Mouse (Mus musculus) CH12.LX (cell line): ENCODE measurements around the gene S100a16. TPM values are rescaled to one million over a fixed set of nuclear protein-coding genes. Genes with fewer than 3 reads are reported as not detected.

Source experiments
- DNase-seq: peaks from one replicate; pipeline ENCODE4 v3.0.0-alpha.2; 2013; ENCODE audit errors: extremely low read depth
- H3K27ac ChIP-seq: 2 replicates; pipeline ENCODE4 v1.5.1; 2012; ENCODE audit warnings: low read depth, mild to moderate bottlenecking, control low read depth, moderate library complexity; ENCODE audit not compliant: insufficient read depth
- H3K27me3 ChIP-seq: replicated peaks from 2 replicates; pipeline ENCODE3; 2012; ENCODE audit warnings: inconsistent platforms
- H3K36me3 ChIP-seq, 2 experiments: replicated peaks in 1 of 2; 2 replicates each; pipeline versions ENCODE3 to v1.6.1; 2012; ENCODE audit warnings: inconsistent platforms in 1 of 2, low read length in 1 of 2, mild to moderate bottlenecking in 1 of 2, mixed read lengths in 1 of 2, moderate library complexity in 1 of 2; ENCODE audit not compliant: control insufficient read depth in 1 of 2, insufficient read depth in 1 of 2
- H3K4me1 ChIP-seq, 2 experiments: 2 replicates each; pipeline ENCODE4 v1.6.1; 2012; ENCODE audit warnings: inconsistent platforms in 1 of 2, moderate library complexity in 1 of 2; ENCODE audit not compliant: insufficient read depth in 2 of 2, control insufficient read depth in 1 of 2
- H3K4me2 ChIP-seq: 2 replicates; pipeline ENCODE4 v1.6.1; 2012; ENCODE audit warnings: low read depth, mild to moderate bottlenecking, control low read depth; ENCODE audit not compliant: poor library complexity, insufficient read depth, severe bottlenecking
- H3K4me3 ChIP-seq, 3 experiments: fragments of 150-350 bp in 1 of 3; sonication (generic) in 1 of 3; replicated peaks in 1 of 3; 2 replicates each; pipeline versions ENCODE3 to v1.5.1; 2011 to 2012; ENCODE audit warnings: low read depth in 2 of 3, low read length in 2 of 3, mild to moderate bottlenecking in 2 of 3, moderate library complexity in 2 of 3, control low read depth in 1 of 3, improper control_type of control experiment in 1 of 3, inconsistent platforms in 1 of 3, mixed read lengths in 1 of 3; ENCODE audit not compliant: poor library complexity in 1 of 3
- H3K79me2 ChIP-seq: replicated peaks from 2 replicates; pipeline ENCODE4 v1.6.1; 2012; ENCODE audit warnings: mild to moderate bottlenecking, moderate library complexity; ENCODE audit not compliant: control insufficient read depth, poor library complexity, insufficient read depth, severe bottlenecking; ENCODE audit errors: extremely low read depth
- H3K9ac ChIP-seq: 2 replicates; pipeline ENCODE4 v1.6.1; 2012; ENCODE audit warnings: low read depth, mild to moderate bottlenecking, control low read depth, moderate library complexity; ENCODE audit not compliant: insufficient read depth
- H3K9me3 ChIP-seq: replicated peaks from 2 replicates; pipeline ENCODE3; 2012; ENCODE audit warnings: low read length, inconsistent platforms, mixed read lengths
- BHLHE40 ChIP-seq: IDR thresholded peaks from 2 replicates; pipeline ENCODE4 v1.6.1; 2011; ENCODE audit warnings: mild to moderate bottlenecking, low read depth, low read length, improper control_type of control experiment
- CHD2 ChIP-seq: IDR thresholded peaks from 2 replicates; pipeline ENCODE4 v1.6.1; 2011; ENCODE audit warnings: low read length, improper control_type of control experiment
- CTCF ChIP-seq, 2 experiments: IDR thresholded peaks in 1 of 2; conservative IDR thresholded peaks in 1 of 2; 2 replicates each; pipeline ENCODE4 v1.5.1; 2011 to 2012; ENCODE audit warnings: low read depth in 2 of 2, low read length in 2 of 2, improper control_type of control experiment in 1 of 2, inconsistent platforms in 1 of 2, mild to moderate bottlenecking in 1 of 2, moderate library complexity in 1 of 2
- E2F4 ChIP-seq: IDR thresholded peaks from 2 replicates; pipeline ENCODE4 v1.6.1; 2011; ENCODE audit warnings: low read depth, low read length, improper control_type of control experiment; ENCODE audit not compliant: insufficient replicate concordance
- ELF1 ChIP-seq: IDR thresholded peaks from 2 replicates; pipeline ENCODE4 v1.6.1; 2014; ENCODE audit warnings: low read depth, mild to moderate bottlenecking, inconsistent platforms, low read length, improper control_type of control experiment
- ETS1 ChIP-seq: conservative IDR thresholded peaks from 2 replicates; pipeline ENCODE4 v1.6.1; 2012; ENCODE audit warnings: low read depth, mild to moderate bottlenecking, inconsistent platforms, low read length, improper control_type of control experiment, moderate library complexity
- HCFC1 ChIP-seq: IDR thresholded peaks from 2 replicates; pipeline ENCODE4 v1.6.1; 2012; ENCODE audit warnings: low read depth, mild to moderate bottlenecking, inconsistent platforms, low read length, improper control_type of control experiment
- IRF4 ChIP-seq: IDR thresholded peaks from 2 replicates; pipeline ENCODE4 v1.6.1; 2014; ENCODE audit warnings: low read depth, mild to moderate bottlenecking, inconsistent platforms, low read length, improper control_type of control experiment
- KAT2A ChIP-seq: IDR thresholded peaks from 2 replicates; pipeline ENCODE4 v1.6.1; 2012; ENCODE audit warnings: low read length, improper control_type of control experiment, inconsistent platforms; ENCODE audit not compliant: insufficient replicate concordance
- MAX ChIP-seq: IDR thresholded peaks from 2 replicates; pipeline ENCODE4 v1.6.1; 2011; ENCODE audit warnings: low read length, improper control_type of control experiment
- MAZ ChIP-seq: IDR thresholded peaks from 2 replicates; pipeline ENCODE4 v1.6.1; 2012; ENCODE audit warnings: low read depth, mild to moderate bottlenecking, inconsistent platforms, low read length, improper control_type of control experiment, moderate library complexity
- MEF2A ChIP-seq: IDR thresholded peaks from 2 replicates; pipeline ENCODE4 v1.6.1; 2014; ENCODE audit warnings: low read depth, mild to moderate bottlenecking, inconsistent platforms, low read length, improper control_type of control experiment, borderline replicate concordance
- MYC ChIP-seq: IDR thresholded peaks from 2 replicates; pipeline ENCODE4 v1.6.1; 2011; ENCODE audit warnings: low read depth, mild to moderate bottlenecking, improper control_type of control experiment, low read length
- NELFE ChIP-seq: IDR thresholded peaks from 2 replicates; pipeline ENCODE4 v1.6.1; 2011; ENCODE audit warnings: low read depth, low read length, improper control_type of control experiment
- NRF1 ChIP-seq: IDR thresholded peaks from 2 replicates; pipeline ENCODE4 v1.6.1; 2014; ENCODE audit warnings: low read depth, mild to moderate bottlenecking, inconsistent platforms, low read length, improper control_type of control experiment, moderate library complexity
- PAX5 ChIP-seq: IDR thresholded peaks from 2 replicates; pipeline ENCODE4 v1.6.1; 2012; ENCODE audit warnings: low read length, inconsistent platforms, mixed read lengths
- POLR2A ChIP-seq: IDR thresholded peaks from 2 replicates; pipeline ENCODE4 v1.6.1; 2011; ENCODE audit warnings: low read depth, mild to moderate bottlenecking, improper control_type of control experiment, low read length
- POLR2AphosphoS2 ChIP-seq: IDR thresholded peaks from 2 replicates; pipeline ENCODE4 v1.6.1; 2011; ENCODE audit warnings: low read depth, low read length, improper control_type of control experiment
- RCOR1 ChIP-seq: conservative IDR thresholded peaks from 2 replicates; pipeline ENCODE4 v1.6.1; 2012; ENCODE audit warnings: low read depth, mild to moderate bottlenecking, inconsistent platforms, low read length, improper control_type of control experiment
- SIN3A ChIP-seq: IDR thresholded peaks from 2 replicates; pipeline ENCODE4 v1.6.1; 2012; ENCODE audit warnings: low read length, improper control_type of control experiment, inconsistent platforms
- SMC3 ChIP-seq: IDR thresholded peaks from 2 replicates; pipeline ENCODE4 v1.6.1; 2011; ENCODE audit warnings: low read depth, low read length, improper control_type of control experiment
- TBP ChIP-seq: conservative IDR thresholded peaks from 2 replicates; pipeline ENCODE4 v1.6.1; 2011; ENCODE audit warnings: low read depth, low read length, improper control_type of control experiment
- TCF12 ChIP-seq: IDR thresholded peaks from 2 replicates; pipeline ENCODE4 v1.6.1; 2014; ENCODE audit warnings: low read depth, mild to moderate bottlenecking, inconsistent platforms, low read length, improper control_type of control experiment
- UBTF ChIP-seq: IDR thresholded peaks from 2 replicates; pipeline ENCODE4 v1.6.1; 2012; ENCODE audit warnings: low read depth, mild to moderate bottlenecking, inconsistent platforms, low read length, improper control_type of control experiment, moderate library complexity
- USF1 ChIP-seq: IDR thresholded peaks from 2 replicates; pipeline ENCODE4 v1.6.1; 2014; ENCODE audit warnings: low read depth, mild to moderate bottlenecking, inconsistent platforms, low read length, improper control_type of control experiment
- ZC3H11A ChIP-seq: IDR thresholded peaks from 2 replicates; pipeline ENCODE4 v1.6.1; 2012; ENCODE audit warnings: low read depth, mild to moderate bottlenecking, inconsistent platforms, low read length, improper control_type of control experiment
- ZMIZ1 ChIP-seq: IDR thresholded peaks from 2 replicates; pipeline ENCODE4 v1.6.1; 2012; ENCODE audit warnings: low read depth, mild to moderate bottlenecking, inconsistent platforms, low read length, improper control_type of control experiment
- ZNF384 ChIP-seq: IDR thresholded peaks from 2 replicates; pipeline ENCODE4 v1.6.1; 2012; ENCODE audit warnings: low read depth, low read length, improper control_type of control experiment, inconsistent platforms
- dilution Hi-C: fragments of 300-500 bp; cut with MboI; formaldehyde crosslinking; loops from 2 replicates; pipeline ENCODE4 v1.14.3; 2020; ENCODE audit warnings: low sequenced_read_pairs; ENCODE audit not compliant: extremely low pct_unique_long_range_greater_than_20kb, extremely low pct_ligation_motif_present
- in situ Hi-C: fragments of 300-500 bp; cut with MboI; formaldehyde crosslinking; loops from 3 replicates; pipeline ENCODE4 v1.14.3; 2019; ENCODE audit warnings: low sequenced_read_pairs, low pct_ligation_motif_present, low pct_unique_long_range_greater_than_20kb, mixed read lengths
- polyA plus RNA-seq: library from polyadenylated mRNA; unstranded; fragments of >175 nt; gene quantifications from 2 replicates; pipeline ENCODE4 v1.2.1, GENCODE M21; 2012; ENCODE audit warnings: low read depth; ENCODE audit not compliant: insufficient read length
- total RNA-seq, 2 experiments: library from RNA; depleted of rRNA; stranded (reverse); fragments of 300-350 nt in 1 of 2; fragments of >200 nt in 1 of 2; gene quantifications; 2 replicates each; pipeline ENCODE4 v1.2.3; 2012 to 2014

The S100a16 gene
- total and polyA plus RNA-seq, 3 experiments, result not detected

DNA sequence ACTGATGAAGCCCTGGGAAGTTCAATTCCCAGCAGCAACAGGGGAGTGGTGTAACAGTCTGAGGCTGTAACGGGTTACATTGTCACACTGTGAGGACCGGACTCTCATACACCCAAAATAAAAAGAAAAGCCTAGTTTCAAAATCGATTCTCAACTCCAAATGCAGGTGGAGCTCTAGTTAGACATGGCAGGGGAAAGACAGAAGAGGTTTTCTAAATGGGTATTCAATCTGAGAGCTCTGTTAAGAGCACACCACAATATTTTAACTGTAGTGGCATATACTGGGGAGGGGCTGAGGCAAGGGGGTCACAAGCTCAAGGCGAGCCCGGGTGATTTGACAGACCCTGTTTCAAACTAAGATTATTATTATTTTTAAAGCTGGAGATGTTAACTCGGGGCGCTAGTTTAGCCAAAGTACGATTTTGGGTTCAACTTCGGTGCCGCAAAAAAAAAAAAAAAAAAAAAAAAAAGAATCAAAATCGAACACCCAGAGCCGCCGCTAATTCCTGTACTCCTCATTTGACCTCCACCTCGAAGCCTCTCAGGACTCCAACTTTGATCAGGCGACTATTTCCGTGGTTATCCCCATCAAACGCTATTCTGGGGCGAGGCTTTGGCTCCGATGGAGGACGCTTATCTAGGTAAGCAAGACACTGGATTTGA is 28.6 kb upstream of the S100a16 start:
- in situ Hi-C loops (loop anchor here (5.0 kb wide), 1 partner anchor 104 kb away; the partner anchor contains the start of gene S100a6), dilution Hi-C loops (no loop called here)
- peak; percentile 35 for DNase-seq
- Histone ChIP-seq H3K4me2 (peak overlapping the region; percentile 99), H3K27me3 (no peaks in the 10 kb centered on the region), H3K4me1 (peaks cover 0 to 39% of the 10 kb centered on the region in 2 experiments; a peak in 2 of 4 replicates), H3K36me3 (peaks cover 24 to 49% of the 10 kb centered on the region in 2 experiments), H3K4me3 (peak overlapping the region; percentile 86 to 98 (median 88)), H3K9me3 (no peaks in the 10 kb centered on the region), H3K27ac (peak overlapping the region; percentile 79), H3K79me2 (peaks cover 35% of the 10 kb centered on the region), H3K9ac (peak overlapping the region; percentile 100)
- TF ChIP-seq CTCF (conservative IDR thresholded peaks at IDR 0.05 in 1 of 2, IDR thresholded peaks at IDR 0.05 in 1 of 2; ENCODE audit: low read depth in 2 of 2, low read length in 2 of 2) (peak in 1 of 2 experiments; percentile 34; a peak in 2 of 4 replicates), MEF2A (no peak), TBP (0 out of 2 replicates have a peak, but pooled peaks have one; percentile 20), ZNF384 (peak; percentile 53; the same call in 1 of the 2 replicates), CHD2 (no peak)

DNA sequence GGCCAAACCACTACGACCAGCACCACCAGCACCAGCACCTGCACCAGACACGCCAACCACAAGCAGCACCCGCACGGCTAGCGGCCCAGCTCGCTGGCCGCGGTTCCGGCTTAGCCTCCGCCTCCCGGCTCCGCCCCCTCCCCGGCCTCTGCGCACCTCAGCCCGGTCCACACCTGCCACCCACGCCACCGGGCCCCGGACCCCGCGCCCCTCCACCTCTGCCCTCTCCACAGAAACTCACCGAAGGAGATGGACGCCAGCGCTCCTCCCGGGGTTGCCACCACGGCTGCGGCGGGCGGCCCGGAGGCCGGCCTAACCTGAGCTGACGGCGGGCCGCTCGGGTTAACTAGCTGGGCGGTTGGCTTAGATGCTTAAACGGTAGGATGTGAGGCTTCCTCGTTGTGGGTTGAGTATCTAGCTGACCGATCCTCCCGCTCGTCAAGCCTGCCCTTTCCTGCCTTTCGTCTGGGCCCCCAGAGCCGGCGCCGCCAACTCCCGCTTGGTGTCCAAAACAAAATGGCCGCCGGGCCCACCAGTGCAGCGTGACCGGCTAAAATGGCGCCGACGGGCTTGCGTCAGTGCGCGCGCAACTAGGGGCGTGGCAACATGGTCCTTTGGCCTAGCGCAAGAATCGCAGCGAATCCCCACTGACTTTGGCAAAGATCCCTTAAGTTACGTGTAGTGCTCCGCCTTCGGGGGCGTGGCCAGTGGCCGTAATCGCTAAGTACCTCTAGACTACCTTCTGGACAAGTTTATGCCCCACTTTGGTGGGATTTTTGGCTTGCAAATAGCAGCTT is 27.9 kb upstream of the S100a16 start, which contains the start of gene Chtop:
Gene Chtop, minus strand, starts transcription at position 549 of the 797 bp plus-strand sequence.
- dilution Hi-C loops, result no loop called here
- Histone ChIP-seq H3K36me3 (peaks cover 22 to 42% of the 10 kb centered on the region in 2 experiments), H3K4me1 (peaks cover 0 to 43% of the 10 kb centered on the region in 2 experiments; a peak in 2 of 4 replicates), H3K79me2 (peaks cover 34% of the 10 kb centered on the region), H3K9ac (peak within 1 kb of the TSS; percentile 100), H3K4me3 (peak within 1 kb of the TSS; percentile 86 to 98 (median 88)), H3K27ac (peak within 1 kb of the TSS; percentile 79), H3K27me3 (no peaks in the 10 kb centered on the region), H3K4me2 (peak within 1 kb of the TSS; percentile 99), H3K9me3 (no peaks in the 10 kb centered on the region)
- in situ Hi-C loops, result loop anchor here (5.0 kb wide), 1 partner anchor 103 kb away; the partner anchor contains the start of gene S100a6
- peak; percentile 99 for DNase-seq
- peak; percentile 63; the same call in 1 of the 2 replicates for TF ChIP-seq SIN3A
- TF ChIP-seq CTCF (conservative IDR thresholded peaks at IDR 0.05 in 1 of 2, IDR thresholded peaks at IDR 0.05 in 1 of 2; ENCODE audit: low read depth in 2 of 2, low read length in 2 of 2), result no peak
- peak; percentile 50 for TF ChIP-seq TCF12
- peak; percentile 78 for TF ChIP-seq MAX
- TF ChIP-seq POLR2AphosphoS2, result peak; percentile 80; the same call in 1 of the 2 replicates
- 0 out of 2 replicates have a peak, but pooled peaks have one; percentile 45 for TF ChIP-seq UBTF
- TF ChIP-seq IRF4, result peak; percentile 32; the same call in 1 of the 2 replicates
- TF ChIP-seq HCFC1, result peak; percentile 75
- no peak for TF ChIP-seq PAX5
- TF ChIP-seq BHLHE40, result peak; percentile 46
- peak; percentile 67; the same call in 1 of the 2 replicates for TF ChIP-seq NELFE
- TF ChIP-seq ELF1, result peak; percentile 78
- peak; percentile 75; the same call in 1 of the 2 replicates for TF ChIP-seq RCOR1
- TF ChIP-seq NRF1, result peak; percentile 86
- peak; percentile 11; the same call in 1 of the 2 replicates for TF ChIP-seq MAZ
- TF ChIP-seq POLR2A, result peak; percentile 86
- peak; percentile 98 for TF ChIP-seq ZC3H11A
- peak; percentile 82; the same call in 1 of the 2 replicates for TF ChIP-seq E2F4
- TF ChIP-seq USF1, result peak; percentile 19
- TF ChIP-seq KAT2A, result no peak
- TF ChIP-seq MEF2A, result peak; percentile 57
- no peak for TF ChIP-seq SMC3
- no peak for TF ChIP-seq ETS1
- peak; percentile 43; the same call in 1 of the 2 replicates for TF ChIP-seq ZMIZ1
- peak; percentile 86 for TF ChIP-seq MYC
